Mouse (Mus musculus): ENCODE results near the gene Tubb3.

The Tubb3 gene

DNA sequence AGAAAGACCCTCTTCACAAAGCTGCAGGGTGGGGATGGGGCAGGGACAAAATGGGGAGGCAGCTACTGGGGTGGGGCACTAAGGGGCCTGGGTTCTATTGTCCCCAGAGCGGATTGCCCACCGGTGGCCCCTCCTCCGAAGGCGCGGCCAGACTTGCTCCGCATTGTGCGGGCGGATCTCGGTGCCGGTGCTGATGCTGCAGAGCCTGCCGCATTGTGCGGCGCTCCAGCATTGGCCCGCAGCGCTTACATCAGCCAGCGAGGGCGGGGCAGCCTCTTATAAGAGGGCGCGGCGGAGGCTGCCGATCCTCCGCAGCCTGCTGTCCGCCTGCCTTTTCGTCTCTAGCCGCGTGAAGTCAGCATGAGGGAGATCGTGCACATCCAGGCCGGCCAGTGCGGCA is at the start of gene Tubb3:
Gene Tubb3, plus strand, starts transcription at position 179 of the 400 bp plus-strand sequence.
- under 1% methylated on average over 29 of the region's 29 CpGs for WGBS

DNA sequence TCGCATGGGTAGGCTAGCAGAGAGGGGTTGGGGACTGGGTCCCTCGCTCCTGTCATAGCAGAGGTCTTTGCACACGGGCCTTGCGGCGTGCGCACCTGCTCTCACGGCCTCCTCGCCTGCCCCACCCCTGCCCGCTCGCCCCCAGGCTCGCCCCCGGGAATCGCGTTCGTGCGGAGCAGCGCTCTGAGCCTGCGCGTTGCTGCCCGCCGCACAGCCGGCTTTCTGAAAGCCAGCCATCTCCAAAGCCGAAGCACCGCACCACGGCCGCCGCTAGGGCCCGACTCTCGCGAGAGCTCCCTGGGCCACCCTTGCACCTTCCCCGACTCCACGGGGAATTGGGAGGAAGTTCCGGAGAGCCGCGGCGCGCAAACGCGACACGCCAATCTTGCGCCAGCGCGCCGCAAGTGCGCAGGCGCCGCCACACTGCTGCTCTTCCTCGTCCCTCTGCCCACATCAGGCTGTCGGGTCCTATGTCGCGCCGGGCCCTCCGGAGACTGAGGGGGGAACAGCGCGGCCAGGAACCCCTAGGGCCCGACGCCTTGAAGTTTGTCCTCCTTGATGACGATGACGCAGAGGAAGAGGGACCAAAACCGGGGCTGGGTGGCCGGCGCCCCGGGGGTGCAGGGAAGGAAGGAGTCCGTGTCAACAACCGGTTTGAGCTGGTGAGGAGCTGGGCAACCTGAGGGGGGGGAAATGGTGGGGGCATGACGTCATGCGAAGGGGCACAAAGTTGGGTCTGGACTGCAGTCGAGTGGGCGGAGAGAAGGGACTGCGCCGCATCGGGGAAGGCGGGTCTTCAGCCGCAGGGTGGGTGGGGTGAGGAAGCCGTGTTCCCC is 37.6 kb upstream of the Tubb3 start, which contains the start of gene Tcf25:
Gene Tcf25, plus strand, starts transcription at position 351 of the 836 bp plus-strand sequence.
- WGBS: under 1% methylated on average over 70 of the region's 75 CpGs

- under 1% methylated on average over 20 of the region's 20 CpGs for WGBS
These were observed 37.0 kb upstream of the Tubb3 start for GRCm38 (mm10) chr8:123374239-123374578.

DNA sequence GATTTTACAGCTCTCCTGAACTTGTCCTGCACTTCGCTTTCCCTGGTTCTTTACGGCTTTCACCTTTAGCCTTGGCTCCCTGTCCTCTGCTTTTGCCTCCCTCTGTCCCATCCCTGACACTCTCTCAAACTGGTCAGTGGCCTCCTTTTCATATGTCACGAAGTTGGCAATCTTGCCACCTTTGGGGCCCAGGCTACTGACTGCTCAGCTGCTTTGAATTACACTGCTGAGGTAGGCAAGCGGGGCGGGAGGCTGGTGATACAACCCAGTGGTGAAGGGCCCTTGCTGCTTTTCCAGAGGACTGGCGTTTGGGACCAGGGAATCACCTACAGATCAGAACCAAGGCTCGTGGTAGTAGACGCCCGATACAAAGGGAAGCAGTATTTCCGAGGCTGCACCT is 35.5 kb upstream of the Tubb3 start:
- WGBS: 47% methylated on average over 10 of the region's 10 CpGs

GRCm38 (mm10) chr8:123376106-123376505 is 35.1 kb upstream of the Tubb3 start:
- WGBS: 36% methylated on average over 8 of the region's 8 CpGs

- WGBS: 83% methylated on average over 4 of the region's 4 CpGs
These were observed 29.5 kb upstream of the Tubb3 start for GRCm38 (mm10) chr8:123381711-123382110.

GRCm38 (mm10) chr8:123382516-123382915 is 28.7 kb upstream of the Tubb3 start:
- 77% methylated on average over 8 of the region's 8 CpGs for WGBS

DNA sequence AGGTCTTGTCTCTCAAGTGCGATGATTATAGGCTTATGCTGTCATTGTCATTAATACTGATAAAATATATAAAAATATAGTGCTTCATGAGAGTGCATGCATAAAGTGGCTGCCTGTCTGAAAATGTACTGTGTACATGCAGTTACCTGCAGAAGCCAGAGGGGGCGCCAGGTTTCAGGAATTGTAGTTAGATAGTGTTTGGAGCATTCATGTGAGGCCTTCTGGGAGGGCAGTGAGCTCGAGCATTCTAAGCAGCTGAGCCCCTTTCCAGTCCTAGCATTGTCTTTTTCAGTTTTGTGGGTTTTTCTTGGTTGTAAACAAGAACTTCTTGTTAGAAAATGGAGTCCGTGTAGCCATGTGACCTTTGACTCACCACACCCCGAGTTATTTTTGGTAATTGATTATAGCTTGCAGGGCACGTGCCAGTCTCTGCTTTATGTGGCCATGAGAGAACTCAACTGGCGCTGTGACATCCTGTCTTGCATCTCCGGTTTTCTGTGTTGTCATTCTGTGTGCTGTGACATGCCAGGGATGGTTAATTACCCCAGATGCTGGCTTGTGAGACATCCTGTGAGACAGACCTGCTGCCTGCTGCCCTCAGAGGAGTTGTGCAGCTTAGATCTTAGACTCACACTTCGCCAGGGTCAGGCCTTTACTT is 26.2 kb upstream of the Tubb3 start:
- 55% methylated on average over 9 of the region's 9 CpGs for WGBS

DNA sequence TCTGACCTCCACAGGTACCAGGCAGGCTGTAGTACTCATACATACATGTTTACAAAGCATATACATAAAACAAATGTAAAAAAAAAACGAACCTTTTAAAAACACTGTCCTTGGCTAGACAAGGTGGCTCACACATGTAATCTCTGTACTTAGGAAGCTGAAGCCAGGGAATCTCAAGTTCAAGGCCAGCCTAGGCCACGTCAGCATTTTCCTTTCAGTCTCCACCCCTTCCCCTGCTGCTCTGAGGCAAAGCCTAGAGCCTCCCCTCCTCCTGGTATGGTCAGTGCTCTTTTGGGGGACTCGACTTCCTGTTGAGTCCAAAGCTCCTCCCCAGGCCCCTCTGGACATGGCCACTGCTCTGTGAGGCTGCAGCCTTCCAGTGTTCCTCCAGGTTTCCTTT is 24.2 kb upstream of the Tubb3 start:
- WGBS: 89% methylated on average over 3 of the region's 3 CpGs

GRCm38 (mm10) chr8:123387801-123388200 is 23.4 kb upstream of the Tubb3 start:
- 90% methylated on average over 8 of the region's 8 CpGs for whole genome bisulfite sequencing

DNA sequence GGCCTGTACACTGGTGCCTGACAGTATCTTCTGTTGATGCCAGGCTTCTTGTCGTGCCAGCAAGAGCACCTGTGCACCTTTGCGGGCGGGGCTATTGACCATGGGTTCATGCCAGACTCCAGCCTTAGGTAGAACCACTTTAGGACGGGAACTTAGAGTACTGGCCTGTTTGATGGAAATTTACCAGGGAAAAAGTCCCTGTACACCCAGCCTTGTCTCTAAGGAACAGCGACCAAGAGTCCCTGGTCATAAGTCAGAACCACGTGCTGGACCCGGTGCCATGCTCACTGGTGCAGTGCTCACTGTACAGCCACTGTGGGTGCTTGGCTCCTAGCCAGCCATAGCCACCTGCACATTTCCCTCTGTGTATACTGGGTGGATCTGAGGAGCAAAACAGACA is 22.2 kb upstream of the Tubb3 start:
- 76% methylated on average over 7 of the region's 7 CpGs for WGBS

DNA sequence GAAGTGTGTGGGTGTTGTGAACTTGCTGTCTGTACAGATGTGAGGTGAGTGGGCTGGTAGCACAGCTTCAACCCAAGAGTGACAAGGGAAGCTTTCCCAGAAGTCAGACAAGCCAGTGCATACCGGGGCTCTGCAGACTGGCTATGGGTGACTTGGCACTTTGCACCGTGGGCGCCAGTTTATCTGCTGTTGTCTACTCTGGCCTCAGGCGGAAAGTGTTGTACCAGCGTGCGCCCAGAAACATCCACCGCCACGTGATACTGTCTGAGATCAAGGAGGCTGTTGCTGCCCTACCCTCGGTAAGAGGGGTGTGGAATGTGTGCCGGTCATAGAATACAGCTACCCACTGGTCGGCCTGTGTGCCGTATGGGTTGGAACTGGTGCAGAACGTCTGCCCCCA is 12.9 kb upstream of the Tubb3 start:
- WGBS: 72% methylated on average over 13 of the region's 13 CpGs

GRCm38 (mm10) chr8:123401936-123402335 is 9.3 kb upstream of the Tubb3 start:
- WGBS: 92% methylated on average over 9 of the region's 9 CpGs

DNA sequence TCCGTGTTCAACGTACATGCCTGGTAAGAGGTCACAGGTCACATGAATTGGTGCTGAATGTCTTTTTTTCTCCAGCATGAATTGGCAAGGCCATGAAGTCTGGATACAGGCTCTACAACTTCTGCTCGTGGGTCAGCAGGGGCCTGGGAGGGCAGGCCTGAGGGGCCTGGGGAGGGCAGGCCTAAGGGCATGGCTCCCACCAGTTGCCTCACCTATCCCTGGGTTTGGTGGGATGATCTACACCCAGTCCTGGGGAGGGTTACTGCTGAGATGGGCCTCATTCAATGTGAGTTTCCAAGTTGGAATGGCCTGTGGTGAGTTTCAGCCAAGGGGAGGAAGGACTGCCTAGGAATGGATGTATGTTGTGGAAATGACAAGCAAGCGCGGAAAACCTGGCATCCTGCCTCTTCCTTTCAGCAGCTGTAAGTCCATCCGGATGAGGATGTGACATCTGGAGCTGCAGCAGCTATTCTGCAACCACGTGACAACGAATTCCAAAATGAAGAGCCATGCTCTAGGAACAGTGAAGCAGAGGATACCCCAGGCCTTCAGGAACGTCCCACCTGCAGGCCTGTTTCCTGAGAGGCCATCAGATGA is 8.4 kb upstream of the Tubb3 start:
- WGBS: 81% methylated on average over 9 of the region's 9 CpGs

DNA sequence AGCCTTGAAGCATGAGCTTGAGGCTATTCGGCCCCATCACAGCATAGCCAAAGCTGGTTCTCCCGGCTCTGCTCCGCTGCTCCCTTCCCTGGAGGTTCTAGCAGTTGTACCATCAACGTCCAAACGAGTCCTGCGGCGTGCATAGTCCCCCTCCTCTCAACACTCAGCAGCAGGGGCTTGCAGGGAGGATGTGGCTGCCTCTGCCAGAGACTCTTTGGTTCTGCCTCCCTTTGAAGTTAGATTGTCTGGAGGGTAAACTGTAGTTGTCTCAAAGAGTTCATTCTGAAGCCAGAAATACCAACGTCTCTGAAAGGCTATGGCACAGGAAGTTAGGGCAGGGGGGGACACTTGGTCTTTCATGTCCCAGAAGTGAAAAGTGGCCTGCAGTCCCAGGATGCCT is 6.7 kb upstream of the Tubb3 start:
- whole genome bisulfite sequencing: 34% methylated on average over 8 of the region's 8 CpGs

DNA sequence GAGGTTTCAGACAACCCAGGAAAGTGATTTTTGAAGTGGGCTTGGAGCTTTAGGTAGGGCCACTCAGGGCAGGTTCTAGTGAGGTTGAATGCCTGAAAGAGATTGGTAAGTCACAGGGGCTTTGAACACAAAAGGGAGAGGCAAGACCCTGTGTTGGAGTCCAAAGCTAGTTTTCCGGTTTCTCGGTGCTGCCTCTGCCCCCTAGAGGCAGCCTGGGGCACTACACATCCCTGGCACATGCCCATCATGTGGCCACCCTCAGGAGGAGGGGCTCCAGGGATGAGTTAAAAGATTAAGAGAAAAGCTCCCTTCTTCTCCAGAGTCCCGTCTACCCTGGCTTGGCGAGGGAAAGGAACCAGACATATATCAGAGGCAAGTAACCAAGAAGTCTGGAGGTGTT is 4.4 kb upstream of the Tubb3 start, which contains the start of gene Mc1r:
Gene Mc1r, plus strand, starts transcription at position 322 of the 400 bp plus-strand sequence.
- 8% methylated on average over 4 of the region's 4 CpGs for WGBS

DNA sequence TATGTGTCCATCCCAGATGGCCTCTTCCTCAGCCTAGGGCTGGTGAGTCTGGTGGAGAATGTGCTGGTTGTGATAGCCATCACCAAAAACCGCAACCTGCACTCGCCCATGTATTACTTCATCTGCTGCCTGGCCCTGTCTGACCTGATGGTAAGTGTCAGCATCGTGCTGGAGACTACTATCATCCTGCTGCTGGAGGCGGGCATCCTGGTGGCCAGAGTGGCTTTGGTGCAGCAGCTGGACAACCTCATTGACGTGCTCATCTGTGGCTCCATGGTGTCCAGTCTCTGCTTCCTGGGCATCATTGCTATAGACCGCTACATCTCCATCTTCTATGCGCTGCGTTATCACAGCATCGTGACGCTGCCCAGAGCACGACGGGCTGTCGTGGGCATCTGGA is 3.6 kb upstream of the Tubb3 start:
- 93% methylated on average over 13 of the region's 13 CpGs for WGBS

DNA sequence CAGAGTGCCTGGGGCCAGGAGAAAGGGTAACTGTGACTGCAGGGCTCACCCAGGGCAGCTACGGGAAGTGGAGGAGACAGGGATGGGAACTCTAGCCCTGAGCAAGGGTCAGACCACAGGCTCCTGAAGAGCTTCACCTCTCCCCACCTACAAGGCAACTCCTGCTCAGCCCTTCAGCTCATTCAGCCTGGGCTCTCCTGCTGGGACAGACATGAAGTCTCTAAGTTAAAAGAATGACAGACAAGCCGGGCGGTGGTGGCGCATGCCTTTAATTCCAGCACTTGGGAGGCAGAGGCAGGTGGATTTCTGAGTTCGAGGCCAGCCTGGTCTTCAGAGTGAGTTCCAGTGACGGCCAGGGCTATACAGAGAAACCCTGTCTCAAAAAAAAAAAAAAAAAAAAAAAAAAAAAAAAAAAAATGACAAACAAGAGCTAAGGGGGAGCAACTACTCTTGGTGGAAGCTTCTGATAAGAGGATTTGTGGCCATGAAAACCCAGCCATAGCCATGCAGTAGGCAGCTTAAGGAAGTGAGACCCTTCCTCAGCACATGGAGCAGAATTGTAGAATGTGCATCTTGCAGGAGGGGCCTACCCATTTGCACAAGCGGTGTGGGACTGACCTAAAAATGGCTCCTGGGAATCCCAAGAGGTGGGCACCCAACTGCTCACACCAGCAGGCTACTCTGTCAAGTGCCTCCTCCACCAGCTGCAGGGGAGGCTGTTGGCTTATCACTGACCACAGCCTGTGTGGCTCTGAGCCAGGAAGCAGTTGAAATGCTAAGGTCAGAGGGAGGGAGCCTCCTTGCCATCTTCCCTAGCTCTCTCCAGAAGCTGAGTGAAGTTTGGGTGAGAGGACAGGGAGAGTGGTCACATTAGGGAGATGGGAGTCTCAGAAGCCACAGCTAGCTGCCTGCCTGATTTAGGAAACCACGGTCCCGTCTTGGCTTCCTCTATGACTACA is 2.4 kb upstream of the Tubb3 start:
- WGBS: 64% methylated on average over 9 of the region's 9 CpGs

DNA sequence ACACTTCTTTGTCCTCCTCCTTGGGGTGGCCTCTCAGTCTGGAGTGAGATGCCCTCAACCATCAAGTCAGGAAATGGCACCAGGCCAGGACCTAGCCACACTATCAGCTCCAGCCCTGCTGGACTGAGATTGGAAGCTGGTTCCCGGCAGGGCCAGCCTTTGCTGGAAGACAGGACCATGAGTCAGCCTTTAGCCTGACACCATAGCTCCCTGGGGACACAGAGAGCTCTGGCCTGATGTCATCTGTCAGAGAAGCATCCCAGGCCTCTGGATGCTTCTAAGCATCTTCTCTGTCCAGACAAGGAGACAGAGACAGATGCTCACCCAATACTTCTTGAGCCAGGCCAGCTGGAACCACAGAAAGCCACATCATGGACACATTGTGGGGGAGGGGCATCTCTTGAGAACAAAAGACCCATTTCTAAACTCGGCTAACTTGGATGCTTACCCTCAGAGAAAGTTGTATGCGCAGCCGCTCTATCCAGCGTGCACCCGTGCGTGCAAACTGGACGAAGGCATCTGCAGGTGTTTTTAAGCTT is 1.1 kb upstream of the Tubb3 start:
- WGBS: 41% methylated on average over 8 of the region's 8 CpGs

GRCm38 (mm10) chr8:123410788-123411187 is 436 bp upstream of the Tubb3 start:
- WGBS: 3% methylated on average over 11 of the region's 11 CpGs

DNA sequence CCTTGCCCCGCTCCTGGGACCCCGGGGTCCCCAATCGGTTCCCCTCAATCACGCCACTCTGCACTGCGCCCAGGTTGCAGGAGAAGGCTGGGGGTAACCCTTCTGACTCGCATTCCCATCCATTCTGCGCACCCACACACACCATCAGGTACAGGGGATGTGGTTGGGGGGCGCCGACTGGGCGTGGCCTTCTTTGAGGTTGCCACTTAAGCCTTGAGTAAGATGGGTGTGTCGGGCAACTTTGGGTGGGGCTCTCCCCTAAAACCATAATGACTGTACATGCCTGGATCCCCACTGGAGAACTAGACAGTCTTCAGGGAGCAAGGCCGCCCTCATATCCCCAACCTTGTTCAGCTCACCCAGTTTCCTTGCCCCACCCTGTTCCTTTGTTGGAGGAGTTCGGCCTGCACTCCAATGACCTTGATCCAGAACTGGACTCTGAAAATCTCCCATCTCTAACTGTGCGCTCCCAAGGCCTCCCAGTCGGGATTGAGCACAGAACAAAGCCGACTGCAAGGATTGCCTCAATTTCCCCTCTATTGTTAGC is 630 bp downstream of the Tubb3 start:
- WGBS: 5% methylated on average over 16 of the region's 16 CpGs

Measured in cerebral cortex, adult 2 months (tissue).